Mouse (Mus musculus) embryonic facial prominence, embryonic 15.5 days (tissue): Measurements from ENCODE around the gene Cc2d1a. TPM values are rescaled to one million over a fixed set of nuclear protein-coding genes. Genes with fewer than 3 reads are reported as not detected.

Experiments used
- ATAC-seq: fragments of 200-750 bp; cut with Nextera tagmentation; 2 replicates; pipeline ENCODE4 v1.8.0; 2017; ENCODE audit warnings: low read depth, moderate TSS enrichment; ENCODE audit not compliant: insufficient number of reproducible peaks, low FRiP score, low TSS enrichment
- H3K27ac ChIP-seq: fragments of 300-500 bp; sonication (generic); replicated peaks from 2 replicates; pipeline ENCODE4 v1.5.1; 2015; ENCODE audit warnings: mild to moderate bottlenecking, inconsistent platforms
- H3K27me3 ChIP-seq: fragments of 300-500 bp; sonication (generic); 2 replicates; pipeline ENCODE4 v1.6.1; 2015; ENCODE audit warnings: inconsistent platforms
- H3K36me3 ChIP-seq: fragments of 300-500 bp; sonication (generic); 2 replicates; pipeline ENCODE4 v1.6.1; 2015; ENCODE audit warnings: mild to moderate bottlenecking, inconsistent platforms
- H3K4me1 ChIP-seq: fragments of 300-500 bp; sonication (generic); 2 replicates; pipeline ENCODE4 v1.6.1; 2015; ENCODE audit warnings: inconsistent platforms
- H3K4me2 ChIP-seq: fragments of 300-500 bp; sonication (generic); replicated peaks from 2 replicates; pipeline ENCODE4 v1.6.1; 2015; ENCODE audit warnings: mild to moderate bottlenecking, inconsistent platforms
- H3K4me3 ChIP-seq: fragments of 300-500 bp; sonication (generic); replicated peaks from 2 replicates; pipeline ENCODE4 v1.5.1; 2015; ENCODE audit warnings: mild to moderate bottlenecking, inconsistent platforms
- H3K9ac ChIP-seq: fragments of 300-500 bp; sonication (generic); 2 replicates; pipeline ENCODE4 v1.6.1; 2015; ENCODE audit warnings: inconsistent platforms
- H3K9me3 ChIP-seq: fragments of 300-500 bp; sonication (generic); replicated peaks from 2 replicates; pipeline ENCODE4 v1.6.1; 2016; ENCODE audit warnings: inconsistent platforms
- WGBS: fragments of 180-500 bp; shearing (Covaris S2); methylation state at CpG from one replicate; pipeline ENCODE4 v1.1.7; 2015; 5-methylcytosine and 5-hydroxymethylcytosine counted together
- polyA plus RNA-seq: library from polyadenylated mRNA; unstranded; fragments of >200 nt; fragmentation: Nextera tagmentation; extraction: Ambion mirVana; gene quantifications from 2 replicates; pipeline ENCODE4 v1.2.1, GENCODE M21; 2015

The Cc2d1a gene
- polyA plus RNA-seq, 1 experiment from 2014 or later: 32.8 TPM

DNA sequence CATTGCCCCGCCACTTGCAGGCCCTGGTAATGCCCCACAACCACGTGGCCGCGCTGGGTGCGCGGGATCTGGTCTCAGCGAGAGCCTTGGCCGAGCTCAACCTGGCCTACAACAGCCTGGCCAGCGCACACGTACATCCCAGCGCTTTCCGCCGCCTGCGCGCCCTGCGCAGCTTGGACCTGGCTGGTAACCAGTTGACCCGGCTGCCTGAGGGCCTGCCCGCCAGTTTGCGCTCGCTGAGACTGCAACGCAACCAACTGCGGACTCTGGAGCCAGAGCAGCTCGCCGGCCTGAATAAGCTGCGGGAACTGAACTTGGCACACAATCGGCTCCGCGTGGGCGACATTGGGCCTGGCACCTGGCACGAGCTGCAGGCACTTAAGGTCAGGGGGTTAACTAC lies 16.9 kb downstream of the Cc2d1a start:
- Histone ChIP-seq H3K9me3 (no peaks in the 10 kb centered on the region), H3K27me3 (no peaks in the 10 kb centered on the region), H3K27ac (no peak overlapping the region), H3K4me1 (peaks cover 10% of the 10 kb centered on the region), H3K9ac (no peak overlapping the region), H3K4me2 (no peak overlapping the region), H3K36me3 (peaks cover 43% of the 10 kb centered on the region), H3K4me3 (no peak overlapping the region)
- 35% methylated on average over 30 of the region's 30 CpGs for WGBS
- no peak for ATAC-seq

DNA sequence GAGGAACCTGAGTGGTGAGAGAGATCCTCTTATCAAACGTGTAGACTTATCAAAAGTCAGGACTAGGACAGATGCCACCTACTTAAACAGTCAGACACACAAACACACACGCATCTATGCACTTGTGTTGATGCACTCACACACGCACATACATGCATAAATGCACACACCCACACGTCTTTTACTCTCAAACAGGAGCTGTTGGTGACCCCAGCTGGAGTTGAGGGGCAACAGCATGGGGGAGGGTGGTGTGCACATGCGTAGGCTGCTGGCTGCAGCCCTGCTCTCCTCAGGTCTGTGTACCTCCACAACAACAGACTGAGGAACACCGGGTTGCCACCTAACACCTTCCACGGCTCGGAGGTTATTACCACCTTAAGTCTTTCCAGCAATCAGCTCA lies 19.5 kb downstream of the Cc2d1a start:
- H3K4me1 ChIP-seq: peaks cover 10% of the 10 kb centered on the region
- no peak overlapping the region for H3K27ac ChIP-seq
- peaks cover 17% of the 10 kb centered on the region for H3K36me3 ChIP-seq
- H3K27me3 ChIP-seq: no peaks in the 10 kb centered on the region
- no peaks in the 10 kb centered on the region for H3K9me3 ChIP-seq
- no peak overlapping the region for H3K4me3 ChIP-seq
- no peak overlapping the region for H3K9ac ChIP-seq
- WGBS: 60% methylated on average over 8 of the region's 8 CpGs
- H3K4me2 ChIP-seq: no peak overlapping the region
- no peak for ATAC-seq

DNA sequence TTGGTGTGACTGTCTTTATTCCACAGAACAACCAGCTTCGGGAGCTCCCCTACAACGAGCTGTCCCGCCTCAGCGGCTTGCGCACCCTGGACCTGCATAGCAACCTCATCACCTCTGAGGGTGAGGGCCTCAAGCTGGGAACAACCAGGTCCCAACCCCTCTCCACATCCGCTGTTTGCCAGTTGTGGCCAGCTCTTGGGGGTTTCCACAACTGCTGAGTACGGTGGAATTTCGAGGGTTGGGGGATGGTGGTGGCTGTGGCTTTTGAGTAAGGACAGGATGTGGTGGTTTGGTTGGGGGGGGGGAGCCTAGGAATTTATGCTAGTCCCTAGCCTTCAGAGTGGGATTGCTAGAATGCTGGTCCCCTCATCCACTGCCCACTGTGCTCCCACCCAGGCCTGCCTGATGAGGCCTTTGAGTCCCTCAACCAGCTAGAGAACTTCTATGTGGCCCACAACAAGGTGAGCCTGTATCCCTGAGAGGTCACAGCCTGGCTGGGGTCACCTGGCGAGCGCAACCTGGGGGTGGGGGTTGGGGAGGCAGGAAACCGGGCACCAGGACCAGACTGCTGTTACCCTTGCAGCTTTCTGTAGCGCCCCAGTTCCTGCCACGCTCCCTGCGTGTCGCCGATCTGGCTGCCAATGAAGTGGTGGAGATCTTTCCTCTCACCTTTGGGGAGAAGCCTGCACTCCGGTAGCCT lies 20.4 kb downstream of the Cc2d1a start:
- peaks cover 10% of the 10 kb centered on the region for H3K4me1 ChIP-seq
- ATAC-seq: peak; percentile 49; the same call in 1 of the 2 replicates
- WGBS: 64% methylated on average over 17 of the region's 17 CpGs
- H3K27me3 ChIP-seq: no peaks in the 10 kb centered on the region
- H3K9ac ChIP-seq: no peak overlapping the region
- no peak overlapping the region for H3K4me2 ChIP-seq
- peaks cover 8% of the 10 kb centered on the region for H3K36me3 ChIP-seq
- H3K27ac ChIP-seq: no peak overlapping the region
- no peaks in the 10 kb centered on the region for H3K9me3 ChIP-seq
- H3K4me3 ChIP-seq: no peak overlapping the region

DNA sequence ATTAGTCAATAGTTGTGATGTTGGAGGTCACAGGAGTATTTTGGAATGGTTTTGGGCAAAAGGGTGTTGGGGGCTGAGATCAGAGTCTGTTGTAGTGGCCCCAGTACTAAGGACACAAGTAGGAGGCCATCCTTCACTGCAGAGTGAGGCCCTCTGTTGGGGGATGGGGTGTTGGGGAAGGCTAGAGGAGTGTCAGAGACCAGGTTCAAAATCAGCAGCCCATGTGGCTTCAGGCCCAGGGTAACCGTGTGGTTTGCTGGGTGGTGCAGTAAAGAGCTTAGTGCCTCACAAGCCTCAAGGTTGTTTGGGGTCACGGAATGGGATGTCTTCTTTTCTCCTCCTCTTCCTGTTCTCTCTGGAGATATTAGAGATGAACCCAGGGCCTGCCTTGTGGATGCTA lies 21.0 kb downstream of the Cc2d1a start:
- 64% methylated on average over 2 of the region's 2 CpGs for WGBS

DNA sequence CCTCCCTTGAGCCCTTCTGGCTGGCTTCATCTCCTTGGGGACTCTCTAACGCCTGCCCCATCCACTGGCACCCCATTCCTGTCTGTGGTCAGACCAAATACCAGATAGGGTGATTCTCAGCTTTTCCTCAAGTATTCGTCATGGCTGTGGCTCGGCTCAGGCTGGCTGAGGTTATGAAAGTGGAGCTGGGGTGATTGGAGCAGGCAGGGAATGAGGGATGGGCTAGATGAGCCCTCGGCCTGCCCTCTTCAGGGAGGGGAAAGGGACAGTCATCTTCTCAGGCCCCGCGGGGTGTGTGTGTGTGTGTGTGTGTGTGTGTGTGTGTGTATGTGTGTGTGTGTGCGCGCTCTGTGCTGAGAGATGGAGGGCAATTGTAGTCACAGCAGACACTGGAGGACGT lies 22.1 kb downstream of the Cc2d1a start, which contains the start of gene Podnl1:
Podnl1 (plus strand) TSS at position 334 of the 400 bp plus-strand sequence.
- Histone ChIP-seq H3K27ac (no peak within 1 kb of the TSS), H3K4me1 (peaks cover 7% of the 10 kb centered on the region), H3K36me3 (no peaks in the 10 kb centered on the region), H3K27me3 (no peaks in the 10 kb centered on the region), H3K4me2 (no peak within 1 kb of the TSS), H3K9ac (no peak within 1 kb of the TSS), H3K9me3 (no peaks in the 10 kb centered on the region), H3K4me3 (no peak within 1 kb of the TSS)
- peak; percentile 55; the same call in 1 of the 2 replicates for ATAC-seq
- 40% methylated on average over 9 of the region's 9 CpGs for WGBS

More for the DNA sequence above, 21.0 kb downstream of the Cc2d1a start:
- ATAC-seq: no peak
- H3K9me3 ChIP-seq: no peaks in the 10 kb centered on the region
- no peak overlapping the region for H3K4me2 ChIP-seq
- no peaks in the 10 kb centered on the region for H3K27me3 ChIP-seq
- H3K4me3 ChIP-seq: no peak overlapping the region
- H3K9ac ChIP-seq: no peak overlapping the region
- H3K27ac ChIP-seq: no peak overlapping the region
- peaks cover 10% of the 10 kb centered on the region for H3K4me1 ChIP-seq
- H3K36me3 ChIP-seq: peaks cover 2% of the 10 kb centered on the region

DNA sequence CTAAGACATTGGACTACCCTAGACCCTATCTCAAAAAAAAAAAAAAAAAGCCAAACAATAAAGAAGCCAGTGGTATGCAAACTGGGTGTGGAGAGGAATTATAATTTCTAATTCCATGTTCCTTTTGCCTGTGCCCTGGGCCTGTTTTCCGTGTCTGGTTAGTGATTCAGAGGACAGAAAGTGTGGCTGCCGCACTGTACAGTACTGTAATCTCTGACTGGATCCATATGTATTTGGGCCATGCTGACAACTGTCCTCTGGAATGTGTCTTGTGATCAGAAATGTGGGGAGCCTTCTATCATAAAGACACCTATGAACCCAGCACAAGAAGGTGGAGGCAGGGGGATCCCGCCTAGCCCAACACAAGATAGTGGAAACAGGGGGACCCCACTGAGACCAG lies 25.6 kb downstream of the Cc2d1a start:
- Histone ChIP-seq H3K27me3 (no peaks in the 10 kb centered on the region), H3K36me3 (no peaks in the 10 kb centered on the region), H3K4me3 (no peak overlapping the region), H3K9ac (no peak overlapping the region), H3K4me1 (no peaks in the 10 kb centered on the region), H3K27ac (no peak overlapping the region), H3K4me2 (no peak overlapping the region), H3K9me3 (no peaks in the 10 kb centered on the region)
- WGBS: 69% methylated on average over 3 of the region's 3 CpGs
- no peak for ATAC-seq

DNA sequence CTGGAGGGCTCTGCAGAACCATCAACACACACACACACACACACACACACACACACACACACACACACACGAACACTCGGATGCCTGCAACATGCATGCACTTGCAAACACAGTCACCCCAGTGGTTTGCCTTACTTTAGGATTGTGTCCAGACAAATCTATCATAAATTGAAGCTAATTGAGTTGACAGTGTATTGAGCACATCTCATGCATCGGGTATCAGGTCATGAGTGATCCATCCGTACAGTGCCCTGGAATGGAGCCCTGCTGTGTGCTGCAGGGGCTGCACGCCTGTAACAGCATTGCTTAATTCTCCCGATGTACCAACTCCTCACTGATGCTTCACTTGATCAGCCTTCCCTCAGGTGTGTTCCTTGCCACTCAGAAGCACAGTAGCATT lies 32.1 kb downstream of the Cc2d1a start:
- H3K27ac ChIP-seq: no peak overlapping the region
- WGBS: 68% methylated on average over 6 of the region's 6 CpGs
- ATAC-seq: no peak

DNA sequence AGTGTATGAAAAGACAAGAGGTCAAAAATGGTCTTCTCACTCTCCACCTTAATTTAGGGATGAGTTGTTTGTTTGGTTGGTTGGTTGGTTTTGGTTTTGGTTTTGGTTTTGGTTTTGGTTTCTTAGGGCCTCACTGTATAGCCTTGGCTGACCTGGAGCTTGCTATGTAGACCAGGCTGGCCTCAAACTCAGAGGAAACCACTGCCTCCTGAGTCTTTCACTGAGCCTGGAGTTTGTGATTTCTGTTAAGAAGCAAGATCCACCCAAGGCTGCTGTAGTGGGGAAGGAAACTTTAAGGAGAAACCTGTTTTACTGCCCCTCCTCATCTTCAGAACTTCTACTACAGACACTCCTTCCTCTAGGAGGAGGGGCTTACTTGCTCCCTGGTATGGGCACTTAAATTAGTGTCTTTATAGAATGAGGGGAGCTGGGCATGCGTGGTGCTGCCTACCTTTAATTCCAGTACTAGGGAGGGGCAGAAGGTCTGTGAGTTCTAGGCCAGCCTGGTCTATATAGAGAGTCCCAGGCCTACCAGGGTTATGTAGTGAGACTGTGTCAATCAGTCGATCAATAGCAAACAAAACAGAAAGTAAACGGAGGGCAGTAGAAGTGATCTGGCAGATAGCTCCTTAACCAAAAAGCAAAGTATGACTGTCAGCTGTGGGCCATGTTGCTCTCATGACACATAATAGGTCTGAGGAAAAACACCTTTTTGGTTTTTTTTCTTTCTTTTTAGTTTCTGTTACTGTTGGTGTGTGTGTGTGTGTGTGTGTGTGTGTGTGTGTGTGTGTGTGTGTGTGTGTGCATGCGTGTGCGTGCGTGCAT lies 41.3 kb downstream of the Cc2d1a start:
- Histone ChIP-seq H3K4me3 (no peak overlapping the region), H3K4me2 (no peak overlapping the region), H3K9me3 (no peaks in the 10 kb centered on the region), H3K36me3 (peaks cover 7% of the 10 kb centered on the region), H3K27me3 (no peaks in the 10 kb centered on the region), H3K9ac (no peak overlapping the region), H3K27ac (no peak overlapping the region), H3K4me1 (peaks cover 30% of the 10 kb centered on the region)
- no peak for ATAC-seq
- WGBS: 86% methylated on average over 6 of the region's 6 CpGs

More for the DNA sequence above, 32.1 kb downstream of the Cc2d1a start:
- Histone ChIP-seq H3K36me3 (no peaks in the 10 kb centered on the region), H3K4me3 (no peak overlapping the region), H3K27me3 (no peaks in the 10 kb centered on the region), H3K9me3 (no peaks in the 10 kb centered on the region), H3K9ac (no peak overlapping the region), H3K4me2 (no peak overlapping the region), H3K4me1 (no peaks in the 10 kb centered on the region)

DNA sequence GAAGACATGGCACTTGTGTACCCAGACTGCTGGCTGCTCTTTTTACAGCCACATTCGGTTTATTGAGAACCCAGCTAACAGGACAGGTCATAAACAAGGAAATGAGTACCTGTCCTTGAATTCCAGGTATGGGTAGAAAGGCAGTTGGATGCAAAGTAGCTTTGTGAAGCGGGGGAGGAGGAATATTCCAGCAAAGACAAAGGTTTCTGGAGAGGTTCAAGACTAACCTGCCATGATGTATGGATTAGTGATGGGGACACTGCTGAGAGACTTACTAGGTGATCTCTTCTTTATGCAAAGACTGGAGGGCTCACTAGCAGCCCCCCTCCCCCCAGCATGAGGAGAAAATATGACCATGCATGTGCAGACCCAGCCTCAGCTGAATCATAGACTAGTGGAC lies 42.1 kb downstream of the Cc2d1a start:
- Histone ChIP-seq H3K4me3 (no peak overlapping the region), H3K36me3 (peaks cover 10% of the 10 kb centered on the region), H3K27ac (0 out of 2 replicates have a peak overlapping the region, but pooled peaks have one; percentile 12), H3K9ac (no peak overlapping the region), H3K9me3 (no peaks in the 10 kb centered on the region), H3K27me3 (no peaks in the 10 kb centered on the region), H3K4me1 (peaks cover 31% of the 10 kb centered on the region), H3K4me2 (no peak overlapping the region)
- 81% methylated on average over 2 of the region's 2 CpGs for WGBS
- ATAC-seq: no peak

DNA sequence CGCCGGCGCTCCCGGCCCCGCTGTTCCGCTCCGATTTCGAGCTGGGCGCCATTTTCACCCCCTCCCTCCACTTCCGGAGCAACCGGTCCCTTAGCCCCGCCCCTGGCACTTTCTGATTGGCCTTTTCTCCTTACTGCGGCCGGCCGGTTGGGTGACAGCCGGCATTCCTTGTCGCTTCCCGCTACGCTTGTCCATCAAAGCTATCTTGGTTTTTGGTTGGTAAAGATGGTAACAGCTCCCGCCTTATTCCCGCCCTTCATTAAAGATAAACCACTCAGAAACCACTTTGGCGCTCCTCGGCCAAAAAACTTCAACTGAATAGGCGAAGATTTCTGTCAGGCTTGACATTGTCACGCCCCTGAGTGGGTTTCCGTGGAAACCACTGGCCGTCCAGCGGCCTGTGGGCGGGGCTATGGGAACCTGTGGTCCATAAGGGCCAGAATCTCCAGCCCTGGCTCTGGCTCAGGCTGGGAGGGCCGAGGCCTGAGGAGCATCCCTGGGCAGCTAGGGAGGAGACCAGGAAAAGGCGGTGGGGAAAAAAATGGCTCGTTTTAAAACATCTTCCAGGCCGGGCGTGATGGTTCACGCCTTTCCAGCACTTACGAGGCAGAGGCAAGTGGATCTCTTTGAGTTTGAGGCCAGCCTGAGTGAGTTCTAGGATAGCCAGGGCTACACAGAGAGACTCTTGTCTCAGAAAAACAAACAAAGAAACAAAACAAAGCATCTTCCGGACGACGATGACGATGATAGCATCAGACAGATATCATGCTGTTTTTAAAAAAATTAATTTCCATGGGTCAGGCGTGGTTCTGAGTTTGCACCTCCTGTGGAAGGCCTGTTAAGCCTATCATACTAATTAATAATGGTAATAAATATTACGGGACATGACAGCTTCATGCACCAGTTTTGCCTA lies 42.8 kb downstream of the Cc2d1a start, which contains the start of gene Dcaf15:
Dcaf15 (minus strand) TSS at position 72 of the 913 bp plus-strand sequence.
- H3K4me1 ChIP-seq: peaks cover 31% of the 10 kb centered on the region
- H3K27me3 ChIP-seq: no peaks in the 10 kb centered on the region
- H3K9ac ChIP-seq: peak within 1 kb of the TSS; percentile 71
- H3K4me3 ChIP-seq: peak within 1 kb of the TSS; percentile 76
- H3K4me2 ChIP-seq: peak within 1 kb of the TSS; percentile 82
- H3K36me3 ChIP-seq: peaks cover 17% of the 10 kb centered on the region
- WGBS: 7% methylated on average over 42 of the region's 42 CpGs
- H3K27ac ChIP-seq: peak within 1 kb of the TSS; percentile 86
- no peaks in the 10 kb centered on the region for H3K9me3 ChIP-seq
- peak; percentile 96 for ATAC-seq
